Mouse (Mus musculus): ENCODE data around the gene Rps18. TPM values are rescaled to one million over a fixed set of nuclear protein-coding genes. Genes with fewer than 3 reads are reported as not detected.
"Not testable (repeated sequence)": the region's sequence is repeated elsewhere in the genome, so short reads cannot be mapped to it uniquely, and the experiment has no call there.

Gene Rps18
- total and polyA plus RNA-seq, 2 experiments from 2014 or later, result 845 to 1,548 TPM

DNA sequence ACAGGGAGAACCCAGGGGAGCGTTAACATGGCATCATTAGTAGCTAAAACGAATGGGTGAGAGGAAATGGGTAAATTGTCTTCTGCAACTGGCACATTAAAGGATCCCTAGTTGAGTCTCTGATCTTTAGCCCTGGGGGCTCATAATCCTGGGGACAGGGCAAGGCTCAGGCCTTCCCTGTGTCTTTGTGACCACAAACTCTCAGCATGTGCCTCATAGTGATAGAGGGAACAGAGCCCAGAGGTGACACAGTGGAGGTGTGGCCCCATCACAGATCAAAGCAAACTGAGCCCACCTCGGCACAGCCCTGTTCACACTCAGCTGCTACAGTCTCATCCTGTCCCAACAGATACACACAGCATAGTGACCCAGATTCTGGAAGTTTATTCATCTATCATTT, 39.9 kb upstream of the Rps18 start:
- WGBS, result 38% methylated on average over 3 of the region's 3 CpGs
- no peak for DNase-seq (ENCODE audit: low spot score)
- H3K36me3 ChIP-seq (replicated peaks; ENCODE audit: control insufficient read depth, insufficient read depth, low read length), result no peaks in the 10 kb centered on the region
- H3K4me2 ChIP-seq (ENCODE audit: low read depth, low read length), result no peak overlapping the region
- no peak for ATAC-seq (ENCODE audit: insufficient read depth, low read depth)
- H3K27me3 ChIP-seq (ENCODE audit: control insufficient read depth, insufficient read depth, low read length), result no peaks in the 10 kb centered on the region
- TF ChIP-seq EP300 (IDR thresholded peaks at IDR 0.05; ENCODE audit: low read depth), result no peak
- TF ChIP-seq CTCF (IDR thresholded peaks at IDR 0.05; ENCODE audit: low read depth), result no peak
- no peak overlapping the region for H3K9ac ChIP-seq (replicated peaks; ENCODE audit: low read depth, low read length)
- H3K4me1 ChIP-seq (ENCODE audit: control insufficient read depth, insufficient read depth), result peaks cover 4% of the 10 kb centered on the region; the same call in 1 of the 2 replicates
- no peaks in the 10 kb centered on the region for H3K9me3 ChIP-seq (replicated peaks; ENCODE audit: control insufficient read depth, low read length)
- no peak overlapping the region for H3K27ac ChIP-seq (ENCODE audit: low read depth)
- no peak overlapping the region for H3K4me3 ChIP-seq (ENCODE audit: low read depth, low read length)

DNA sequence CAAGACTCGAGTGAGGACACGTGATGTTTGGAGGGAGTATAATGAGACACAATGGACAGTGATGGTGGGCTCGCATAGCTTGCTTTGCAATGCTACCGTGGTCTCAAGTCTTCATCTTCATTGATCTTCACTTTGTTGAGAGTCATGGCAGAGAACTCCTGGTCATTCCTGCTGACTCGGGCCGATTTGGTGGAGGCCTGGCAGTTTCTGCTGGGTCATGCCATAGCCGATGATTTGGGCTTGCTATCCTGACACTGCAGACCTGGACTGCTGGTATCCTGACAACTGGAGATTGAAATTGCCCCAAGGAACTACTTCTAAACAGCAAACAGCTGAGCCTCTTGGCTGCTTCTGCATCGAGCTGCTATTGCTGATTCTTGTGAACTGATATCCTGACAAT, 39.2 kb upstream of the Rps18 start:
- WGBS, result 84% methylated on average over 8 of the region's 8 CpGs
- no peaks in the 10 kb centered on the region for H3K9me3 ChIP-seq (replicated peaks; ENCODE audit: control insufficient read depth, low read length)
- H3K4me1 ChIP-seq (ENCODE audit: control insufficient read depth, insufficient read depth), result peaks cover 4% of the 10 kb centered on the region; the same call in 1 of the 2 replicates
- no peaks in the 10 kb centered on the region for H3K36me3 ChIP-seq (replicated peaks; ENCODE audit: control insufficient read depth, insufficient read depth, low read length)
- no peak overlapping the region for H3K4me3 ChIP-seq (ENCODE audit: low read depth, low read length)
- TF ChIP-seq EP300 (IDR thresholded peaks at IDR 0.05; ENCODE audit: low read depth), result no peak
- TF ChIP-seq CTCF (IDR thresholded peaks at IDR 0.05; ENCODE audit: low read depth), result no peak
- H3K27ac ChIP-seq (ENCODE audit: low read depth), result no peak overlapping the region
- no peak for DNase-seq (ENCODE audit: low spot score)
- no peak overlapping the region for H3K4me2 ChIP-seq (ENCODE audit: low read depth, low read length)
- H3K27me3 ChIP-seq (ENCODE audit: control insufficient read depth, insufficient read depth, low read length), result no peaks in the 10 kb centered on the region
- H3K9ac ChIP-seq (replicated peaks; ENCODE audit: low read depth, low read length), result no peak overlapping the region
- ATAC-seq (ENCODE audit: insufficient read depth, low read depth), result no peak

GRCm38 (mm10) chr17:33991788-33992664, 36.2 kb upstream of the Rps18 start:
- 26% methylated on average over 10 of the region's 10 CpGs for WGBS
- DNase-seq (ENCODE audit: low spot score) (peak; percentile 66), ATAC-seq (ENCODE audit: insufficient read depth, low read depth) (peak; percentile 27; the same call in 1 of the 2 replicates)
- no peak overlapping the region for H3K4me2 ChIP-seq (ENCODE audit: low read depth, low read length)
- no peaks in the 10 kb centered on the region for H3K4me1 ChIP-seq (ENCODE audit: control insufficient read depth, insufficient read depth)
- H3K27me3 ChIP-seq (ENCODE audit: control insufficient read depth, insufficient read depth, low read length), result no peaks in the 10 kb centered on the region
- TF ChIP-seq EP300 (IDR thresholded peaks at IDR 0.05; ENCODE audit: low read depth) (no peak), CTCF (IDR thresholded peaks at IDR 0.05; ENCODE audit: low read depth) (peak; percentile 69)
- H3K9me3 ChIP-seq (replicated peaks; ENCODE audit: control insufficient read depth, low read length), result no peaks in the 10 kb centered on the region
- no peak overlapping the region for H3K9ac ChIP-seq (replicated peaks; ENCODE audit: low read depth, low read length)
- H3K36me3 ChIP-seq (replicated peaks; ENCODE audit: control insufficient read depth, insufficient read depth, low read length), result no peaks in the 10 kb centered on the region
- H3K27ac ChIP-seq (ENCODE audit: low read depth), result no peak overlapping the region
- H3K4me3 ChIP-seq (ENCODE audit: low read depth, low read length), result no peak overlapping the region

- H3K9ac ChIP-seq (replicated peaks; ENCODE audit: low read depth, low read length); H3K9me3 ChIP-seq (replicated peaks; ENCODE audit: control insufficient read depth, low read length); H3K4me3 ChIP-seq (ENCODE audit: low read depth, low read length); DNase-seq (ENCODE audit: low spot score); H3K36me3 ChIP-seq (replicated peaks; ENCODE audit: control insufficient read depth, insufficient read depth, low read length); H3K27ac ChIP-seq (ENCODE audit: low read depth); H3K4me2 ChIP-seq (ENCODE audit: low read depth, low read length); ATAC-seq (ENCODE audit: insufficient read depth, low read depth): not testable (repeated sequence)
- WGBS, result 8% methylated on average over 8 of the region's 8 CpGs
- peak; percentile 86 for TF ChIP-seq CTCF (IDR thresholded peaks at IDR 0.05; ENCODE audit: low read depth)
- Histone ChIP-seq H3K27me3 (ENCODE audit: control insufficient read depth, insufficient read depth, low read length) (peaks cover 37% of the 10 kb centered on the region), H3K4me1 (ENCODE audit: control insufficient read depth, insufficient read depth) (peaks cover 17% of the 10 kb centered on the region)
These were observed 26.3 kb upstream of the Rps18 start for GRCm38 (mm10) chr17:33982136-33982535.

DNA sequence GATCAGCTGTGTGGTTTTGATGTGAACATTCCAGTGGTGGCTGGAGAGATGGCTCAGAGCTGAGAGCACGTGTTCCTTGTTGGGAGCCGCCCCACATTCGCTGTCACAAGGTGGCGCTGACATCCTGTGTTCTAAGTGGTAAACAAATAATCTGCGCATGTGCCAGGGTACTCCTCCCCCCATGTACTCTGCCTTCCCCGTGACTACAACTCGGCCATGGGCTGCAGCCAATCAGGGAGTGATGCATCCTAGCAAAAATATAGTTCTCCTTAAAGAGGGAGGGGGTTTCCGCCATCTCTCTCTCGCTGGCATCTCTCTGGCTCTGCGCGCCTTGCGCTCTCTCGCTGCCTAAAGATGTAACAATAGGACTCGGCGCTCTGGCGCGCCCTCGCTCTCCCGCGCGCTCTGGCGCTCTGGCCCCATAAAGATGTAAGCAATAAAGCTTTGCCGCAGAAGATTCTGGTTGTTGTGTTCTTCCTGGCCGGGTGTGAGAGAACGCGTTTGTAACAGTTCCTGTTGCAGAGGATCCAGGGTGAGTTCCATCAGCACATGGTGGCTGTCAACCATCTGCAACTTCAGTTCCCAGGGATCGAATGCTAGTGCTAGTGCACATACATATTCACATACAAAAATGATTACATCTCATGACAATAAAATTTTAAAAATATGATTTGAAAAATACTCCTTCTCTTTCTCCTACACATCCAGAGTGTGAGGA, 25.6 kb upstream of the Rps18 start:
- DNase-seq (ENCODE audit: low spot score), result peak; percentile 96
- peak; percentile 91 for ATAC-seq (ENCODE audit: insufficient read depth, low read depth)
- WGBS, result under 1% methylated on average over 27 of the region's 27 CpGs
- Histone ChIP-seq H3K4me3 (ENCODE audit: low read depth, low read length) (peak overlapping the region; percentile 49), H3K27ac (ENCODE audit: low read depth) (peak overlapping the region; percentile 82), H3K4me1 (ENCODE audit: control insufficient read depth, insufficient read depth) (peaks cover 17% of the 10 kb centered on the region), H3K4me2 (ENCODE audit: low read depth, low read length) (peak overlapping the region; percentile 58), H3K27me3 (ENCODE audit: control insufficient read depth, insufficient read depth, low read length) (peaks cover 39% of the 10 kb centered on the region)
- H3K36me3 ChIP-seq (replicated peaks; ENCODE audit: control insufficient read depth, insufficient read depth, low read length); H3K9me3 ChIP-seq (replicated peaks; ENCODE audit: control insufficient read depth, low read length); H3K9ac ChIP-seq (replicated peaks; ENCODE audit: low read depth, low read length): not testable (repeated sequence)
- TF ChIP-seq EP300 (IDR thresholded peaks at IDR 0.05; ENCODE audit: low read depth) (peak; percentile 87), CTCF (IDR thresholded peaks at IDR 0.05; ENCODE audit: low read depth) (peak; percentile 50)

Measured in heart, postnatal 0 days (tissue).